Mouse (Mus musculus) lung, adult 2 months (tissue): ENCODE measurements around the gene Cav2.

Experiments used
- CTCF ChIP-seq: fragments of 200-500 bp; IDR thresholded peaks from 2 replicates; pipeline ENCODE4 v1.5.1; 2011; ENCODE audit warnings: mild to moderate bottlenecking, low read length, control low read depth; ENCODE audit not compliant: insufficient read depth
- POLR2A ChIP-seq: fragments of 200-500 bp; IDR thresholded peaks from 2 replicates; pipeline ENCODE4 v1.6.1; 2011; ENCODE audit warnings: low read depth, mild to moderate bottlenecking, control low read depth, low read length, borderline replicate concordance; ENCODE audit errors: extremely low read depth

DNA sequence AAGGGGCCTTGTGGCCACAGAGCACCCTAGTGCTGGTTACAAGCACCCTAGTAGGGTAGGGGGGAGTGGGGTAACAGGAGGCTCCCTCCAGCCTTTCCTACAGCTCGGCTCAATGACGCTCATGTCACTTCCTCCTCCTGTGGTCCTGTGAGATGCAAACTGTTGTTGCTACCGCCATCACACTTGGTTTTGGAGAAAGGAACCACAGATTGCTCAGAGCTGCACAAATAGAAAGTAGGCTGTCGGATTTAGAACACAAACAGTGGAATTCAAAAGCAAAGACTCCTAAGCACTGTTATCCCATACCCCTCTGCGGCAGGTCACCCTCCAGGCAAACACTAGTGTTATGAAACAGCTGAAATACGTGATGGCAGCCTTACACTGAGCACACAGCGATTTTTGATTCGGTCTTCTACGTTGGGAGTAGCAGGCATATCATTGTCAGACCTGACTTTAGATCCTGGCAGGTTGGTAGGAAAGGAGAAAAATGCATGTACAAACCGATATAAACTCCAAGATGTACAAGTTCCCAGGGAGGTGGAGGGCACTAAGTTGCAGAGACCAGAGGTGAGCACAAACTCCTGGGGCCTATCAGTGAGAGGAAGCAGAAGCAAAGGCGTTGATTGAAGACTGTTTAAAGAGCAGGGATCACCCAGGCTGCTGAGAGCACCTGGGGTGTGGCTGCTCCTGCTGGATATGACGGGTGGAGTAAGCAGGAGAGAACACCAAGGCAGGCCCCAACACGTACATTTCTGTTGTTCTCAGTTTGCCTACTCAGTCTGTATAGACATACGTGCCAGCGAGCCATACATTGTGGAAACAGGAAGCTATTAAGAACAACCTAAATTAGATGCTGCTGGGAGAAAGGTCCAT, 35.5 kb downstream of the Cav2 start:
- TF ChIP-seq CTCF (no peak), POLR2A (no peak)
